Mouse (Mus musculus): ENCODE data around the gene Sgms1. TPM values are rescaled to one million over a fixed set of nuclear protein-coding genes. Genes with fewer than 3 reads are reported as not detected.
A peak's percentile ranks its signal among the peaks of the same experiment; 100 is the strongest.
"Not testable (repeated sequence)": the region's sequence is repeated elsewhere in the genome, so short reads cannot be mapped to it uniquely, and the experiment has no call there.

The Sgms1 gene
- polyA plus RNA-seq, 1 experiment from 2014 or later = 28.8 TPM

DNA sequence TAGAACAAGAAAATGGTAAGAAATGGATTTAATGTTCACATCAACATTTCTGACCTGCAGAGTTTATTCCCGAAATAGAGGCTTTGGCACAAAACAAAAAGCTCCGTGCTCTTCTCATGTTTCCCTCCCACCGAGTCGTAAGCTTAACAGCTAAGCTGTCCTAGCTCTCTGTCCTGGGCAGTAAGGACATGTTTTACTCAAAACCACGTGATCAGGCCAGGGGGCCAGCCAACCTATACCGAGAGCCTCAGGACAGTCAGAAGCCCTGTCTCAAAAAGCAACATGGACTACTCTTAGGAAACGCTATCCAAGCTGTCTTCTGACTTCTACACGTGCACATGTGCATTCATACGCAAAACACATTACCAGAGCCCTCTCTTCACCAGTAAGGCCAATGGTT is 23.1 kb downstream of the Sgms1 start:
- 71% methylated on average over 9 of the region's 9 CpGs for WGBS
- no peak overlapping the region for H3K4me2 ChIP-seq
- H3K27ac ChIP-seq = no peak overlapping the region
- no peak overlapping the region for H3K9ac ChIP-seq
- no peaks in the 10 kb centered on the region for H3K36me3 ChIP-seq
- no peak for ATAC-seq (ENCODE audit: insufficient number of reproducible peaks, insufficient read depth, low FRiP score, low TSS enrichment, low read depth)
- H3K4me1 ChIP-seq = 0 out of 2 replicates have a peak, but pooled peaks cover 4% of the 10 kb centered on the region
- H3K4me3 ChIP-seq = no peak overlapping the region
- no peaks in the 10 kb centered on the region for H3K9me3 ChIP-seq
- no peaks in the 10 kb centered on the region for H3K27me3 ChIP-seq

- Histone ChIP-seq H3K9ac (no peak overlapping the region), H3K27ac (no peak overlapping the region), H3K27me3 (no peaks in the 10 kb centered on the region), H3K4me1 (0 out of 2 replicates have a peak, but pooled peaks cover 4% of the 10 kb centered on the region), H3K36me3 (no peaks in the 10 kb centered on the region), H3K9me3 (no peaks in the 10 kb centered on the region), H3K4me2 (no peak overlapping the region), H3K4me3 (no peak overlapping the region)
- WGBS = 88% methylated on average over 6 of the region's 6 CpGs
- no peak for ATAC-seq (ENCODE audit: insufficient number of reproducible peaks, insufficient read depth, low FRiP score, low TSS enrichment, low read depth)
These were observed 24.4 kb downstream of the Sgms1 start for GRCm38 (mm10) chr19:32365111-32365510.

DNA sequence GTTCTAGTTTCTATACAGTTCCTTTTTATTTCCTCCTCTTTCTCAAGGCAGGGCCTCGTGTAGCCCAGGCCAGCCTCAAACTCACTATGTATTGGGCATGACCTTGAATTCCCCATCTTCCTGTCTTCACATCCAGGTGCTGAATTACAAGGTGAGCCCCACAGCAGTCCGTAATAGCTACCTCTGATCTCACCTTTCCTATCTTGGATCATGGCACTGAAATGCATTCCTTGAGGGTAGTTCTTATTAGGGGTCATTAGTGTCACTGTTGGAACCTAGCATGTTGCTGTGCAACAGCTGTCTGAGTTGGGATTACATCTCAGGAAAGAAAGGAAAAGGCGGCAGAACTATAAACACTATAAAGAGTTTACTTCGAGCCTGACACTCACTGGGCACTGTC is 25.9 kb downstream of the Sgms1 start:
- H3K9ac ChIP-seq = no peak overlapping the region
- H3K4me1 ChIP-seq = 0 out of 2 replicates have a peak, but pooled peaks cover 4% of the 10 kb centered on the region
- H3K9me3 ChIP-seq = no peaks in the 10 kb centered on the region
- WGBS = 86% methylated on average over 4 of the region's 4 CpGs
- no peaks in the 10 kb centered on the region for H3K36me3 ChIP-seq
- H3K4me3 ChIP-seq = no peak overlapping the region
- H3K27ac ChIP-seq = no peak overlapping the region
- no peaks in the 10 kb centered on the region for H3K27me3 ChIP-seq
- ATAC-seq (ENCODE audit: insufficient number of reproducible peaks, insufficient read depth, low FRiP score, low TSS enrichment, low read depth) = no peak
- no peak overlapping the region for H3K4me2 ChIP-seq

- H3K9me3 ChIP-seq = no peaks in the 10 kb centered on the region
- 80% methylated on average over 3 of the region's 3 CpGs for WGBS
- no peak overlapping the region for H3K9ac ChIP-seq
- ATAC-seq (ENCODE audit: insufficient number of reproducible peaks, insufficient read depth, low FRiP score, low TSS enrichment, low read depth) = no peak
- no peak overlapping the region for H3K4me3 ChIP-seq
- 0 out of 2 replicates have a peak, but pooled peaks cover 4% of the 10 kb centered on the region for H3K4me1 ChIP-seq
- H3K27me3 ChIP-seq = no peaks in the 10 kb centered on the region
- no peaks in the 10 kb centered on the region for H3K36me3 ChIP-seq
- no peak overlapping the region for H3K4me2 ChIP-seq
- no peak overlapping the region for H3K27ac ChIP-seq
These were observed 27.0 kb downstream of the Sgms1 start for GRCm38 (mm10) chr19:32362520-32362919.

GRCm38 (mm10) chr19:32360989-32361698 is 28.4 kb downstream of the Sgms1 start:
- 63% methylated on average over 1 of the region's 1 CpGs for WGBS
- Histone ChIP-seq H3K4me1 (peaks cover 12% of the 10 kb centered on the region), H3K36me3 (no peaks in the 10 kb centered on the region), H3K4me3 (no peak overlapping the region), H3K4me2 (no peak overlapping the region), H3K27me3 (no peaks in the 10 kb centered on the region), H3K9me3 (no peaks in the 10 kb centered on the region), H3K27ac (no peak overlapping the region), H3K9ac (no peak overlapping the region)
- no peak for ATAC-seq (ENCODE audit: insufficient number of reproducible peaks, insufficient read depth, low FRiP score, low TSS enrichment, low read depth)

GRCm38 (mm10) chr19:32360546-32360945 is 29.0 kb downstream of the Sgms1 start:
- H3K4me2 ChIP-seq = no peak overlapping the region
- H3K9ac ChIP-seq = no peak overlapping the region
- no peaks in the 10 kb centered on the region for H3K36me3 ChIP-seq
- H3K9me3 ChIP-seq = no peaks in the 10 kb centered on the region
- H3K4me3 ChIP-seq = no peak overlapping the region
- peaks cover 18% of the 10 kb centered on the region for H3K4me1 ChIP-seq
- no peak overlapping the region for H3K27ac ChIP-seq
- H3K27me3 ChIP-seq = no peaks in the 10 kb centered on the region
- WGBS = 63% methylated on average over 3 of the region's 3 CpGs
- ATAC-seq (ENCODE audit: insufficient number of reproducible peaks, insufficient read depth, low FRiP score, low TSS enrichment, low read depth) = no peak

- ATAC-seq (ENCODE audit: insufficient number of reproducible peaks, insufficient read depth, low FRiP score, low TSS enrichment, low read depth) = no peak
- Histone ChIP-seq H3K4me2 (no peak overlapping the region), H3K9ac (no peak overlapping the region), H3K4me3 (no peak overlapping the region), H3K27ac (no peak overlapping the region), H3K36me3 (no peaks in the 10 kb centered on the region), H3K9me3 (no peaks in the 10 kb centered on the region), H3K27me3 (no peaks in the 10 kb centered on the region), H3K4me1 (peaks cover 21% of the 10 kb centered on the region)
- 82% methylated on average over 12 of the region's 12 CpGs for WGBS
These were observed 30.6 kb downstream of the Sgms1 start for GRCm38 (mm10) chr19:32358699-32359517.

- 95% methylated on average over 7 of the region's 7 CpGs for WGBS
- H3K36me3 ChIP-seq; H3K4me3 ChIP-seq; H3K4me2 ChIP-seq; H3K9me3 ChIP-seq; H3K27ac ChIP-seq; H3K9ac ChIP-seq; ATAC-seq (ENCODE audit: insufficient number of reproducible peaks, insufficient read depth, low FRiP score, low TSS enrichment, low read depth); H3K27me3 ChIP-seq: not testable (repeated sequence)
- H3K4me1 ChIP-seq = peaks cover 25% of the 10 kb centered on the region
These were observed 31.5 kb downstream of the Sgms1 start for GRCm38 (mm10) chr19:32358011-32358410.

DNA sequence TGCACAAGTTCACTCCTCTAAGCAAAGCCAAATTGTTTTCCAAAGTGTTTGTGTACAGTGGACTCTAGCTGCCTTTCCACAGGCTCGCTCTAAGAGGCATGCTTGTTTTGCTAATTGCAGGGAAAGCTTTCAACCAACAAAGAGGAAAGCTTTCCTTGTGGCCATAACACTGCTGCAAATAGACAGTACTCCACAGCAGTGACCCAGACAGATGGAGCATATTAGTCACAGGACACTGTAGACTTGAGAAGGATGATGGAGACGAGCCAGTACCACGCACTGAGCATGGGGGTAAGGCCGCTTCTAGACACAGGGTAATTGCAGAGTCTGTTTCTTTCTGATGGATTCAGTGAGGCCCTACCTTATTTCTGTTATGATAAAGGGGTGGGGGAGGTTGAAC is 33.3 kb downstream of the Sgms1 start:
- no peak overlapping the region for H3K9ac ChIP-seq
- 0 out of 2 replicates have a peak, but pooled peaks have one; percentile 74 for ATAC-seq (ENCODE audit: insufficient number of reproducible peaks, insufficient read depth, low FRiP score, low TSS enrichment, low read depth)
- no peaks in the 10 kb centered on the region for H3K9me3 ChIP-seq
- H3K27ac ChIP-seq = peak overlapping the region; percentile 81
- no peaks in the 10 kb centered on the region for H3K36me3 ChIP-seq
- no peaks in the 10 kb centered on the region for H3K27me3 ChIP-seq
- H3K4me1 ChIP-seq = peaks cover 20% of the 10 kb centered on the region
- H3K4me2 ChIP-seq = 0 out of 2 replicates have a peak overlapping the region, but pooled peaks have one; percentile 9
- WGBS = 19% methylated on average over 4 of the region's 4 CpGs
- no peak overlapping the region for H3K4me3 ChIP-seq

DNA sequence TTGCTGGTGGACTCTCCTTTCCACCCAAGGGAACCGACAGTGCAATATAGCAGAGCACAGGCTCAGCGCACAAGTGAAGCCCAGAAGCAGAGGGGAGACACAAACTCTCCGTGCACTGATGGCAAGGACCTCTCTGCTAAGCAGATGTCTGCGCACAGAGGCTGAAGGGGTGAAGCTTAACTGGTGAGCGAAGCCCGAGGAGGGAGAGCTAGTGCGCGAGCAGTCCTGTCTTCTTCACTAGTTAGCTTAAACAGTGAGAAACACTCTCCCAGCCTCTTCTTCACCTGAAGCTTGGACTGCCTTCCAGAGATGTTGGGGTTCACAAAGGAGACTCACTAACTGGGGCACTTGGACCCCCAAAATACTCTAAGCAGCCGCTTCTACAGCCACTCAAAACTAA is 36.1 kb downstream of the Sgms1 start:
- Histone ChIP-seq H3K4me1 (peaks cover 29% of the 10 kb centered on the region), H3K27ac (no peak overlapping the region), H3K4me3 (no peak overlapping the region), H3K9ac (no peak overlapping the region), H3K36me3 (0 out of 2 replicates have a peak, but pooled peaks cover 2% of the 10 kb centered on the region), H3K9me3 (no peaks in the 10 kb centered on the region), H3K4me2 (no peak overlapping the region), H3K27me3 (no peaks in the 10 kb centered on the region)
- WGBS = 86% methylated on average over 9 of the region's 9 CpGs
- ATAC-seq (ENCODE audit: insufficient number of reproducible peaks, insufficient read depth, low FRiP score, low TSS enrichment, low read depth) = no peak

DNA sequence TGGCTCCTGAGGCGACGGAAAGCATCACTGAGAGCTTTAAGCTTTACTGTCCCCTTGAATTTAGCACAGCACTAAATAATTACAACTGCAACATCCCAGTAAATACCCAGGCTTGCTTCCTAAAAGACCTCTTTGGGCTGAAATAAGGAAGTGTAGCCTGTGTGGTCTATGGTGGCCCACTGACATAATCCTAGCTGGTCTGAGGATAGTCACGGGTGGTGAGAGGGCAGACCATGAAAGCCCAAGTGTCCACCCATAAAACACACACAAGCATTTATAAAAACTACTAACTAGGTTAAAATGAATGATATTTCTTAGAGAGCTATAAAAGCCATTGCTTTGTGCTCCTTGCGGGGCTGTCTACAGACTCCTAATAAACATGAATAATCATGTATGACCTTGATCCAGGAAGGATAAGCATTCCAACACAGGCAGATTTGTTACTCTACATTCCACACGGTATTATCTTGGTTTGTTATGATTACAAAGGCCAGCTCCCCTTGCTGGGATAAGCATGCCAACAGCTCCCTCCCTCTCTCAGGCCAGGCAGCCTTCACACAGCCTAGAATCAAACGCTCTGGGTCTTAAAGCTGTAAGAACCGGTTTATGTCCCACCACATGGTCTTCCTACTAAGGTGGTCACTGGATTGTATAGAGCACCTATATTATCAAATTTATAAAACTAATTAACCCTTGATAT is 40.4 kb downstream of the Sgms1 start:
- Histone ChIP-seq H3K4me1 (peaks cover 40% of the 10 kb centered on the region), H3K36me3 (0 out of 2 replicates have a peak, but pooled peaks cover 3% of the 10 kb centered on the region), H3K27me3 (no peaks in the 10 kb centered on the region), H3K27ac (no peak overlapping the region), H3K4me3 (no peak overlapping the region), H3K9ac (no peak overlapping the region), H3K4me2 (no peak overlapping the region), H3K9me3 (no peaks in the 10 kb centered on the region)
- WGBS = 52% methylated on average over 7 of the region's 7 CpGs
- ATAC-seq (ENCODE audit: insufficient number of reproducible peaks, insufficient read depth, low FRiP score, low TSS enrichment, low read depth) = peak; percentile 45; the same call in 1 of the 2 replicates

Data from embryonic facial prominence, embryonic 13.5 days (tissue).